Mouse (Mus musculus) midbrain, embryonic 11.5 days (tissue): ENCODE measurements around the gene Ramp1. TPM values are rescaled to one million over a fixed set of nuclear protein-coding genes. Genes with fewer than 3 reads are reported as not detected.

Experiments used
- ATAC-seq: fragments of 200-750 bp; cut with Nextera tagmentation; 2 replicates; pipeline ENCODE4 v1.8.0; 2017; ENCODE audit warnings: moderate TSS enrichment, moderate library complexity; ENCODE audit not compliant: low FRiP score
- DNase-seq: peaks from one replicate; pipeline ENCODE4 v3.0.0; 2015; ENCODE audit warnings: low spot score; ENCODE audit errors: missing footprints
- H3K27ac ChIP-seq: fragments of 300-500 bp; sonication (generic); 2 replicates; pipeline ENCODE4 v1.5.1; 2014; ENCODE audit warnings: low read depth, low read length
- H3K27me3 ChIP-seq: fragments of 300-500 bp; sonication (generic); 2 replicates; pipeline ENCODE4 v1.6.1; 2014; ENCODE audit warnings: mild to moderate bottlenecking, low read length, moderate library complexity, mixed read lengths; ENCODE audit not compliant: control insufficient read depth, insufficient read depth
- H3K36me3 ChIP-seq: fragments of 300-500 bp; sonication (generic); 2 replicates; pipeline ENCODE4 v1.6.1; 2014; ENCODE audit warnings: mild to moderate bottlenecking, low read length, moderate library complexity, mixed read lengths; ENCODE audit not compliant: control insufficient read depth, insufficient read depth
- H3K4me1 ChIP-seq: fragments of 300-500 bp; sonication (generic); 2 replicates; pipeline ENCODE4 v1.6.1; 2014; ENCODE audit warnings: low read length; ENCODE audit not compliant: control insufficient read depth, insufficient read depth
- H3K4me2 ChIP-seq: fragments of 300-500 bp; sonication (generic); 2 replicates; pipeline ENCODE4 v1.6.1; 2014; ENCODE audit warnings: mild to moderate bottlenecking, moderate library complexity
- H3K4me3 ChIP-seq: fragments of 300-500 bp; sonication (generic); 2 replicates; pipeline ENCODE4 v1.5.1; 2014; ENCODE audit warnings: low read depth, low read length
- H3K9ac ChIP-seq: fragments of 300-500 bp; sonication (generic); 2 replicates; pipeline ENCODE4 v1.6.1; 2014; ENCODE audit warnings: low read length
- H3K9me3 ChIP-seq: fragments of 300-500 bp; sonication (generic); 2 replicates; pipeline ENCODE4 v1.6.1; 2016; ENCODE audit warnings: low read length; ENCODE audit not compliant: control insufficient read depth
- WGBS: fragments of 180-500 bp; shearing (Covaris S2); extraction: QIAGEN DNeasy Blood & Tissue Kit; methylation state at CpG from one replicate; pipeline ENCODE4 v1.1.7; 2014; 5-methylcytosine and 5-hydroxymethylcytosine counted together
- polyA plus RNA-seq: library from polyadenylated mRNA; unstranded; fragments of >200 nt; fragmentation: Nextera tagmentation; extraction: Ambion mirVana; gene quantifications from 2 replicates; pipeline ENCODE4 v1.2.1, GENCODE M21; 2014

Ramp1 gene
- polyA plus RNA-seq, 1 experiment from 2014 or later = 0.85 TPM

GRCm38 (mm10) chr1:91239800-91240199 lies 60.2 kb downstream of the Ramp1 start:
- Histone ChIP-seq H3K4me3 (no peak overlapping the region), H3K4me2 (no peak overlapping the region), H3K9ac (no peak overlapping the region), H3K36me3 (no peaks in the 10 kb centered on the region), H3K27ac (no peak overlapping the region), H3K4me1 (no peaks in the 10 kb centered on the region), H3K9me3 (no peaks in the 10 kb centered on the region), H3K27me3 (no peaks in the 10 kb centered on the region)
- WGBS = 77% methylated on average over 1 of the region's 1 CpGs
- ATAC-seq (no peak), DNase-seq (no peak)

GRCm38 (mm10) chr1:91240685-91241084 lies 61.1 kb downstream of the Ramp1 start:
- ATAC-seq (no peak), DNase-seq (no peak)
- no peak overlapping the region for H3K9ac ChIP-seq
- no peak overlapping the region for H3K27ac ChIP-seq
- no peaks in the 10 kb centered on the region for H3K36me3 ChIP-seq
- no peaks in the 10 kb centered on the region for H3K4me1 ChIP-seq
- H3K9me3 ChIP-seq = no peaks in the 10 kb centered on the region
- 89% methylated on average over 1 of the region's 1 CpGs for WGBS
- H3K4me3 ChIP-seq = no peak overlapping the region
- no peak overlapping the region for H3K4me2 ChIP-seq
- H3K27me3 ChIP-seq = no peaks in the 10 kb centered on the region

- WGBS = 78% methylated on average over 4 of the region's 4 CpGs
- no peaks in the 10 kb centered on the region for H3K9me3 ChIP-seq
- H3K36me3 ChIP-seq = no peaks in the 10 kb centered on the region
- H3K9ac ChIP-seq = no peak overlapping the region
- ATAC-seq (no peak), DNase-seq (no peak)
- no peak overlapping the region for H3K4me2 ChIP-seq
- H3K4me1 ChIP-seq = no peaks in the 10 kb centered on the region
- H3K27me3 ChIP-seq = no peaks in the 10 kb centered on the region
- H3K27ac ChIP-seq = no peak overlapping the region
- no peak overlapping the region for H3K4me3 ChIP-seq
These were observed 61.6 kb downstream of the Ramp1 start for GRCm38 (mm10) chr1:91241249-91241648.

GRCm38 (mm10) chr1:91248242-91248641 lies 68.6 kb downstream of the Ramp1 start:
- 90% methylated on average over 5 of the region's 5 CpGs for WGBS
- Histone ChIP-seq H3K4me3 (no peak overlapping the region), H3K4me2 (no peak overlapping the region), H3K9ac (no peak overlapping the region), H3K27ac (no peak overlapping the region), H3K27me3 (no peaks in the 10 kb centered on the region), H3K4me1 (peaks cover 11% of the 10 kb centered on the region), H3K36me3 (no peaks in the 10 kb centered on the region), H3K9me3 (no peaks in the 10 kb centered on the region)
- DNase-seq (no peak), ATAC-seq (no peak)

- ATAC-seq (no peak), DNase-seq (no peak)
- peak overlapping the region; percentile 100 for H3K4me3 ChIP-seq
- 46% methylated on average over 4 of the region's 4 CpGs for WGBS
- H3K9me3 ChIP-seq = no peaks in the 10 kb centered on the region
- H3K36me3 ChIP-seq = no peaks in the 10 kb centered on the region
- H3K27me3 ChIP-seq = no peaks in the 10 kb centered on the region
- H3K27ac ChIP-seq = no peak overlapping the region
- peaks cover 11% of the 10 kb centered on the region for H3K4me1 ChIP-seq
- H3K9ac ChIP-seq = peak overlapping the region; percentile 0; the same call in 1 of the 2 replicates
- H3K4me2 ChIP-seq = peak overlapping the region; percentile 85; the same call in 1 of the 2 replicates
These were observed 69.3 kb downstream of the Ramp1 start for GRCm38 (mm10) chr1:91248970-91249369.

- Histone ChIP-seq H3K4me1 (peaks cover 11% of the 10 kb centered on the region), H3K4me2 (peak within 1 kb of the TSS; percentile 85), H3K27me3 (no peaks in the 10 kb centered on the region), H3K9ac (peak within 1 kb of the TSS; percentile 92), H3K9me3 (no peaks in the 10 kb centered on the region), H3K36me3 (no peaks in the 10 kb centered on the region), H3K27ac (peak within 1 kb of the TSS; percentile 76), H3K4me3 (peak within 1 kb of the TSS; percentile 100)
- WGBS = under 1% methylated on average over 43 of the region's 43 CpGs
- ATAC-seq (peak; percentile 100), DNase-seq (peak; percentile 98)
These were observed 70.2 kb downstream of the Ramp1 start, which contains the start of gene Ube2f for GRCm38 (mm10) chr1:91249564-91250414. Gene Ube2f (plus strand): TSS chr1:91250304.

GRCm38 (mm10) chr1:91250415-91251147 lies 71.0 kb downstream of the Ramp1 start:
- peak; percentile 62 for ATAC-seq
- no peaks in the 10 kb centered on the region for H3K9me3 ChIP-seq

GRCm38 (mm10) chr1:91251148-91251650 lies 71.6 kb downstream of the Ramp1 start:
- no peak for ATAC-seq
- 56% methylated on average over 5 of the region's 5 CpGs for WGBS
- no peak for DNase-seq
- peak overlapping the region; percentile 100 for H3K4me3 ChIP-seq
- H3K4me2 ChIP-seq = peak overlapping the region; percentile 62
- peaks cover 11% of the 10 kb centered on the region for H3K4me1 ChIP-seq
- no peaks in the 10 kb centered on the region for H3K9me3 ChIP-seq
- H3K36me3 ChIP-seq = no peaks in the 10 kb centered on the region
- no peak overlapping the region for H3K27ac ChIP-seq
- H3K27me3 ChIP-seq = no peaks in the 10 kb centered on the region
- H3K9ac ChIP-seq = peak overlapping the region; percentile 92

More at GRCm38 (mm10) chr1:91250415-91251147, 71.0 kb downstream of the Ramp1 start:
- H3K9ac ChIP-seq = peak overlapping the region; percentile 92
- peak overlapping the region; percentile 100 for H3K4me3 ChIP-seq
- under 1% methylated on average over 55 of the region's 70 CpGs for WGBS
- H3K36me3 ChIP-seq = no peaks in the 10 kb centered on the region
- peak; percentile 91 for DNase-seq
- peak overlapping the region; percentile 62 for H3K4me2 ChIP-seq
- peaks cover 11% of the 10 kb centered on the region for H3K4me1 ChIP-seq
- H3K27ac ChIP-seq = peak overlapping the region; percentile 20; the same call in 1 of the 2 replicates
- H3K27me3 ChIP-seq = no peaks in the 10 kb centered on the region
